Mouse (Mus musculus) ES-CJ7 (cell line): Measurements from ENCODE around the gene Mog.
"Not testable (repeated sequence)": the region's sequence is repeated elsewhere in the genome, so short reads cannot be mapped to it uniquely, and the experiment has no call there.

Experiments
- DNase-seq: peaks from one replicate; pipeline ENCODE4 v3.0.0; 2011; ENCODE audit warnings: low read depth, low spot score

Gene Mog

DNA sequence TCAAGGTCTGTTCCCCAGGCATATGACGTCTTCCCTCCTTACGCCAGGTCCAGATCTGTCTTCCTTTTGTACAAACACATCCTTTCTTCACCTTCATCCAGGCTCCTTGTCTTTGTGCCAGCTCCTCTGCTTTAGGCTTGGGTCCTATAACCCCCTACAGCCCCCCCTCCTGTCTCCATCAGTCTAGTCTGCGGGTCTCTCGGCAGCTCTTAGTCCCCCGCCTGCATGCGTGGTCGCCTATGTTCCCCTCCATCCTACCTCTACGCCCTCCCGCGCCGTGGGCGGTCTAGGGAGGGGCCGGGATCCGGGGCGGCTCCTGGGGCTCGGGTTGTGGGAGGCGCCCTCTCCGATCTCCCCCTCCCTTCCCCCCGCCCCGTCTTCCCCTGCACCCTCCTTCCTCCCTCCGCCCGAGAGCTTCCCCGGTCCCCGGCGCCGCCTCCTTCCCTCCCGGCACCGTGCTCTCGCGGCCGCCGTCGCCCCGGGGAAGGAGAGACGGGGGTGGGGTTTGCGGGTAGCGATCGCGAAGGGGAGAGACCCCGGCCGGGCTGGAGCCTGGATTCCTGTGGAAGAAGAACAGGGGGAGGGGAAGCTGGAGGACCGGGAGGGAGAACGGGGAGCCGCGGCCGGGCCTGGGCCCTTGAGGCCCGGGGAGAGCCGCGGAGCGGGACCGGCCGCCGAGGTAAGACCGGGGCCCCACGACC is 22.6 kb upstream of the Mog start, which contains the start of gene Gabbr1:
Gene Gabbr1, plus strand, starts transcription at position 356 of the 701 bp plus-strand sequence.
- DNase-seq = peak; percentile 90

DNA sequence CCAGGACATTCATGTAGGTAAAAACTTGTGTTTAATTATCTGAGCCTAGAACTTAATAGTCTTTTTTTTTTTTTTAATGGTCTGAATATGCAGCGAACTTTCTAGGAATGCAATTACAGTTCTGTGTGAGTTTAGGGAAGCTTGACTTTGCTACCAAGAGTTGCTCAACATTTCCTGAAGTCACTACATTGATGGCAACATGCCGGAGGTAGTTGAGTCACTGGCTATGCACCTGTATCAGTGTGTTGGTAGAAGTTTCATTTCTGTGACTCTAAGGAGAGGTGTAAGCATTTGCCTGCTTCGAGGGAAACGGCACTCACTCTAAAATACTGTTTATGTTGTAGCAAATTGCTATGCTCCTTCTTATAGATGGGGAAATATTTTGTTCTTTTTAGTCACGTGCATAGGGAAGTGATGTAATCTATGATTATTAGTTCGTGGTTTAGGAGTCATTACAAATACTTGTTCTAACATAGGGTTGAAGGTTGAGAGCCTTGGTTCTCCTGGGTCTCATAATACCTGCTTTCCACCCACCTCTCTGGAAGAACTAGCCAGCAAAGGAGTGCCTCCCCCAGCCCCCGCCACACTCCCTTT is 21.6 kb upstream of the Mog start:
- no peak for DNase-seq

DNA sequence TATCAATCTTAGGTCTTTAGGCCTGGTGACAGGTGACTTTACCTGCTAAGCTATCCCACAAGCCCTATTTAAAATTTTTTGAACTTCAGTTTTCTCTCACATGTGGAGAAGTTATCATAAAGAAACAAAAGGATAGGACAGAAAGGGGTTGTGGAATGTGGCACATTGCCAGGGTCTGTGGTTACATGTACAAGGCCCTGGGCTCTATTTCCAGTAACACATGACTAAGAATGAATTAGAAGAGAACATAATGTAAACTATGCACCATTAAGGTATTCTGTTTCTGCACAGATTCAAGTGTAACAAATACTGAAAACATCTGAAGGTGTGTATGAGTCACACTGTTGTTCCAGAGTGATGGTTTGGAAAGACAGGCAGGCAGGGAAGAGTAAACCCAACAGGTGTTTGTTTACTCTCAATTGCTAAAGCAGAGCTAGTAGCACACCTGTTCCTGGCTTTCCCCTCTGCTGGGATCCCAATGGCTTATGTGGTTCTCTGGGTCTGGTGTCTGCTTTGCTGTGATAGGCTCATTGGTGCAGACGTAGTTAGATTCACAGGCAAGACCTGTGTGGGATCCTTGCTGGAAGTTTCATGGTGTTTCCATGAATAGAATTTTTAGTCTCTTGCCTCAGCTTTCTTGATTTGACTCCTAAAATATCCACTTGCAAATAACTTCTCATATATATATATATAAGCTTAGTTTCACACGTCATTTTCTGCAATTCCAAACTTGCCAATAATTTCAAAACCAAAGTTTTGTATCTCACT is 16.1 kb upstream of the Mog start:
- DNase-seq = no peak

DNA sequence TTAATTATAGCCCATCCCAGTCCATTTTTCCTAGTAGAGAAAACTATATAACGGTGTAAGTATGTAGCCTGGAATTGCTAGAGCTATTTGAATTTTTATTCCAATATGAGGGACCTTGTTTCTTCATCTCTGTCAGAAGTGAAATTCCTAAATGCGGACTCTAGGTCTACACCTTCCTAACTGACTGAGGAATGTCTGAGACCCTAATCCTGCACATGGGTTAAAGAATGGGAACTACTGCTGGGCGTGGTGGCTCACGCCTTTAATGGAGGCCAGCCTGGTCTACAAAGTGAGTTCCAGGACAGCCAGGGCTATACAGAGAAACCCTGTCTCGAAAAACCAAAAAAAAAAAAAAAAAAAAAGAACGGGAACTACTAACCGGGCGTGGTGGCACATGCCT is 6.0 kb upstream of the Mog start:
- DNase-seq = peak; percentile 55

DNA sequence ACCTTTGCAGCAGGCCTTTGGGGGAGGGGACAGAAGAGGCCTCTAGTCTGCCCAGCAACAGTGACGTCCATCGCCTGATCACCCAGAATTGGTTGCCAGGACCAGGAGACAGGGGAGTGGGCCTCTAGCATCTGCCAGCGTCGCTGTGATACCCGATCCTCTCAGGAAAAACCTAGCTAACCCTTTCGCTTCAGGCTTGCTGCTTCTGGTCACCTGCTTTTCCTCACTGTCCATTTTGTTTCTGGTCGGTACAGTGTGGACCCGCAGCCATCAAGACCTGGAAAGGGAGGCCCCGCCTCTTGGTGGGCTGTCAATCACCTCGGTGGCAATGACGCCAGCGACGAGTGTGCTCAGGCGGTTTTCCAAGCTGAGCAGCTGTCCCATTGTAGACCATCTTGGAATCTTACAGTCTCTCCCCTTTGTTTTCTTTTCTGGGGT is 5.5 kb upstream of the Mog start:
- DNase-seq = peak; percentile 99

DNA sequence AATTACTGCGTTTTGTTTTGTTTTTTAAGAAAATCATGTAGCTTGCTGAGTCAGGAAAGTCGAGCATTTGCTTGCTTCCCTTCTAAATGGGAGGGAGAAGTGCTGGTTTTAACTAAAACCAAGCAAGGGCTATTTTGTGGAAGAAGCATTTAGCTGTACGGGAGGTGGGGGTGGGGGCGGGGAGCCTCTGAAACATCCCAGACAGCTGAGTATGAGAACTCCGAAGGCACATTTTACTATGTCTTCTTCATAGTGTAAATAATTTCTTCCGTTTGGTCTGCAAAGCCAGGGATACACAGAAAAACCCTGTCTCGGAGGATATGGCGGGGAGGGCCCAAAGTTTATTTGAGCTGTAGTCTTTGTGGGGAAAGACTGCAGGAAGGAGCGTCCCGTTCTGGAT is 5.0 kb upstream of the Mog start:
- peak; percentile 67 for DNase-seq

DNA sequence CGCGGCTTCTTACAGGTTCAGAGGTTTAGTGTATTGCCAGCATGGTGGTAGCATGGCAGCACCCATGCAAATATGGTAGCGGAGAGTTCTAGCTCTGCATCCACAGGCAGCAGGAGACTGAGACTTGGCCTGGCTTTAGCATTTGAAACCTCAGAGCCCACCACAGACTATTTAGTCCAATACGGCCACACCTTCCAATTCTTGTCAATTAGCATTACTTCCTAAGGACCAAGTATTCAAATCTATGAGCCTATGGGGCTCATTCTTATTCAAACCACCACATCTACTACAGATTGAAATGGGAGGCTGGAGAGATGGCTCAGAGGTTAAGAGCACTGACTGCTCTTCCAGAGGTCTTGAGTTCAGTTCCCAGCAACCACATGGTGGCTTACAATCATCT is 4.3 kb upstream of the Mog start:
- DNase-seq = peak; percentile 93

DNA sequence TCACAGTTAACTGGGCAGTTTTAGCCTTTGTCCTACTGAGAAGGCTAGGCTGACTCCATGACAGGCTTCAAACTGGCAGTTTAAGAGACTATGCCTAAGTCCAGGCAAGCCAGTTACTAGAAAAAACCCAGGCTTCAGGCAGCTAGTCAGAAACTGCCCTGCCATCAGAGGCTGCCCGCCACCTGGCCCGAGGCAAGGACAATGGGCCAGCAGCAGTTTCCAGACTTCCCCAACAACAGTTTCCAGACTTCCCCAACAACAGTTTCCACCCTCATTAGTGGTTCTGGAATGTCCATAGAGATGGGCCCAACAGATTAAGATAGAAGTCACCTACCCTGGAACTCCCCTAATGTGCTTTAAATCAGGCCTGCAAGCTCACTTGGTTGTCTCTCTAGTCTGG is 3.2 kb upstream of the Mog start:
- DNase-seq = peak; percentile 47

DNA sequence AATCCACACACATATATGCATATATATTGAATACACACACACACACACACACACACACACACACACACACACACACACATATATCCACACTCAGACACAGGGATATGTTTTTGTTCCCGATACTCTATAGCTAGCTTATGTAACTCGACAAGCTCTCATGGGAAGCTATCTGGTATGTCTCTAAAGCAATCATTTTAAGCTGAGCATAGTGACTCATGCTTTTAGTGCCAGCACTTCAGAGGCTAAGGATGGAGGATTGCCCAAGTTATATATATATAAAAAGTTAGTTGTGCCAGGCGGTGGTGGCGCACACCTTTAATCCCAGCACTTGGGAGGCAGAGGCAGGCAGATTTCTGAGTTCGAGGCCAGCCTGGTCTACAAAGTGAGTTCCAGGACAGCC is 4.0 kb downstream of the Mog start:
- not testable (repeated sequence) for DNase-seq

DNA sequence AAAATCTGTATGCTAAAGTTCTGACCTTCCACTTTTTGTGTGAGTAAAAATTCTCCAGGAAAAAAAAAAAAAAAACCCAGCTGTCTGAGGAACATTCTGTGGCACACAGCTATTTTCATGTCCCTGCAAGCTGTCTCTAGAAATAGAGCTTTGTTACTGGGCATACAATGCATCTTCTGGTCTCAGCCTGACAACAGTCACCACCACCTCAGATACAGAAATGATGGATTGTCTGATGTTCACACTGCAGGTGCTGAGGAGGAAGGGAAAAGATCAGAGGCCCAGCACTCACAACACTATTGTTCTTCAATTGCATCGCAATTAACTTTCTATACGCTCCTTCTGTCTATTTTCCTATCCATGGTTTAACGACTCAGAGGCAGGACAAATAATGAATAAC is 4.9 kb downstream of the Mog start:
- no peak for DNase-seq

DNA sequence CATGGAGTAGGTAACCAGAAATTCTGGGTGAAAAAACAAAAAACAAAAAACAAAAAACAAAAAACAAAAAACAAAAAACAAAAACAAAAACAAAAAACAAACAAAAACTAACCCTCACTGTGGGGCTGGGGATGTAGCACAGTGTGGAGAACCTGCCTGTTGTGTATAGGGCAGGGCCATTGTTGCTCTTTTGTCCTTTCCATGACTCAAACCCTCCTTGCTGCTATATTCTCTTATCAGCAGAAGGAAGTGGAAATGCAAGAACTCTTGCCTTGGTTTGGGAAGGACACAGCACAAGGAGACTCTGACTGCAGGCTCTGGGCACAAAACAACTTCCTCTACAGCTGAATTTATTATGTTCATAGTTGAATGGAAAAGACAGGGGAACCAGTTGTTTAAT is 6.9 kb downstream of the Mog start:
- no peak for DNase-seq

DNA sequence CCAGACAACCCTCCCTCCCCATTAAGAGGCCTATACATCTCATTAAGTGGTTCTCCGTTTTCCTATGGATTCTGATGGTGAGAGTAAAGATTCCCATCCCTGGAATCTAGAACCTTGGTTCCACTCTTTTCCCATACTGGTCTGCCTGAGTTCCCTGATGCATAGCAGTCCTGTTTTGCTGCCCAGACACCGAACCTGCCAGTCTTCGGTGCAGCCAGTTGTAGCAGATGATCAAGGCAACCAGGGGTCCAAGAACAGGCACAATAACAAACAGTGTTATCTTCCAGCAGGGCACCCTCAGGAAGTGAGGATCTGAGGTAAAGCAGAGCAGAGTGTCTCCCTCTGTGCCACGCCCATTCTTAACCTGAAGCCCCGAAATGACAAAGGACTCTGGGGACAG is 11.1 kb downstream of the Mog start:
- DNase-seq = peak; percentile 65

DNA sequence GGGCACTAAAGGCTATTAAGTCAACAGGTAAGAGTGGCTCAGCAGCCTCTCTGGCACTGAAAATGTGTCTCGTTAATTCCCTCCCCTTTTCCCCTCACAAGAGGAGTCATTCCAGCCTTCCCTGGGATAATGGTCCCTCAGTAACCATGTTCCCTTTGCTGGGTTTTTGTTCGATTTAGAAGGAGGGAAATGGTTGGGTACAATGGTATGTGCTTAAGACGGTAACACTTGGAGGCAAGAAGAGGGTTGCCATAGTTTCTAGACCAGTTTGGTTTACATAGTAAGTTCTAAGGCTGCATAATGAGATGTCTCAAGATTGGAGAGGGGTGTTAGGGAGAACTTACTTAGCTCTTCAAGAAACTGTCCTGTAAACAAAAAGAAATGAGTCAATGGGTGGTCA is 11.5 kb downstream of the Mog start:
- peak; percentile 70 for DNase-seq

DNA sequence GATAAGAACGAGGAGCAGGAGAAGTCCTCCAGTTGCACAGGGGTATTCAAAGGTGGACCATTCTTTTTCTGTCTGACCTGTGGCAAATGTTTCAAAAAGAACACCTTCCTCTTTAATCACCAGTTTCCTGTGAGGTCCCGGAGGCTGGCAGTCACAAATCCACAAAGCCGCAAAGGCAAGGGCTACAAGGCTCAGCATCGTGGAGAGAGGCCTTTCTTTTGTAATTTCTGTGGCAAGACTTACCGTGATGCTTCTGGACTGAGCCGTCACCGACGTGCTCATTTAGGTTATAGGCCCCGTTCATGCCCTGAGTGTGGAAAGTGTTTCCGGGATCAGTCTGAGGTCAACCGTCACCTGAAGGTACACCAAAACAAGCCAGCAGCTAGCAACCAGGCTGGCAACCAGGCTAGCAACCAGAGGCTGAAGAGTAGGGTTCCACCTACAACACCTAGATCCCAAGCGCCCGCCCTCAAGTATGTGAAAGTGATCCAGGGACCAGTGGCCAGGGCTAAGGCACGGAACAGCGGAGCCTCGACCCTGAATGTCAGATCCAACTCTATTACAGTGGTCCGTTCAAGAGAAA is 13.6 kb downstream of the Mog start:
- DNase-seq = no peak

DNA sequence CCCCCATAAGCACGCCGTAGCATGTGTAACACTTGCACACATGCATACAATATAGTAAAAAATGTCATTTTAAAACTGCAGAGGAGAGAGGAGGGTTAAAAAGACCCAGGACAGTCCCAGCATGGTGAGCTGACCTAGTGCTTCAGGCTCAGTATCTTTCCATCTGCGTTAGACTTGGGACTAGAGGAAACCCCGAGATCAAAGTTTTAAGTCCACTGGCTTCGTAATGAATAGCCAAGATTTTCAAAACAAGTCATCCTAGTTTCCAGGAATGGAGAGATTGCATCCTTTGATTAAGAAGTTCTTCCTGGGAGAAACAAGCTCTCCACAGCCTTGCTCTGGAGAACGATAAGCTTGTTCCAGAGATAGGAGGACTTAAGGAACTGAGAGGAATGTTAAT is 15.0 kb downstream of the Mog start:
- DNase-seq = no peak

DNA sequence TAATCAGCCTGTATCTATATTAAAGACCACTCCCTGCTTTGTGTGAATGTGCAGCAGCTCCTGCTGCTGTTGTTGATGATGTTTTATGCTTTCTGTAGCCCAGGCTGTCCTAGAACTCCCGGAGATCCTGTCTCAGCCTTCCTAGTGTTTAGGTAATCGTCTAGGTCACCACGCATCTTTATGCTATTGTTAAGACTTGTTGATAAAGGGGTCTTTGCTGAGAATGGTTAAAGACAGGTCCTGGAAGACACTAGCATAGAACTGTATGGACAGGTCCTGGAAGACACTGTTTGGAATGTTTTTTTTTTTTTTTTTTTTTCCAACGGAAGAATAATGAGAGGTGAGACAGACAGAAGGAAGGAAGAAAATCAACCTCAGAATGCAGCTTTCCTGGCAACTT is 19.8 kb downstream of the Mog start:
- DNase-seq = no peak

DNA sequence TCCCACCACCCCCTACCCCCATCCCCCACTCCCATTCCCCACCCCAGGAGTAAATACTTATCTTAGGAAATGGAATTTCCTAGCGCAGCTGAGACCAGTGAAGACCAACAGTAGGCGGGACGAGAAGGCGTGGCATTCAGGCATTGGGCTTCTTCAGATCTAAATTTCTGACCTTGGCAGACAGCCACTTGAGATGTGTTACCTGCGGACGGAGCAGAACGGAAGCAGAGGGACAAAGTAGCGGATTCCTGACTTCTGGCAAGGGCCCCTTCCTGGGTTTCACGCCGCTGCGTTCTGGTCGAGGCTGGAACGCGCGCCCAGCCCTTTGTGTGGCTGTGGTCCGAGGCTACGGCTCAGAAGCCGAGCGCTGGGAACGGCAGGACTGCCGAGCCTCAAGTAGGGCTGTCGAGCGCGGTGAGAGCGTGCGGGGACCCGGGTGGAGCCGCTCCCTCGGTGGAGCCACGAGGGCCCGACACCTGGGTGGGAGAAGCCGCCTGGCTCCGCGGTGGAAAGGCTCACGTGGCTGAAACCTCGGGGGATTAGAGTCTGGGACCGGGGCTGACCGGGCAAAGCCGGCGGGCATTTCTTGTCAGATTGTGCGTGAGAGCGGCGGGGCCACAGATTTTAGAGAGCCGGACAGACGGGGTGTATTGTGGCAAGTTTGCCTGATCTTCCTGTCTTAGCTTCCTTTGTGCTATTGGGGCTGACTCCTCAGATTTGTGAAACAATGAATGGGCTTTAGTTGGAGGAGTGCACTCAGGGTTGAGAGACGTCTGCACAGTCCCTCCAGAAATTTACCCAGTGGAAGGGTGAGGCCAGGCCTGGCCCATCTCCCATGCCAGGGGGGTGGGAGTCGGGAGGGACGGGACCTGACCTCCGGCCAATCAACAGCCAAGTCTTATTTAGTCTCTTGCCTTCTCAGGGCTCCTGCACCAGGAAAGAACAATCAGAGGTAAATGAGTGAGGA is 20.6 kb downstream of the Mog start:
- peak; percentile 98 for DNase-seq

DNA sequence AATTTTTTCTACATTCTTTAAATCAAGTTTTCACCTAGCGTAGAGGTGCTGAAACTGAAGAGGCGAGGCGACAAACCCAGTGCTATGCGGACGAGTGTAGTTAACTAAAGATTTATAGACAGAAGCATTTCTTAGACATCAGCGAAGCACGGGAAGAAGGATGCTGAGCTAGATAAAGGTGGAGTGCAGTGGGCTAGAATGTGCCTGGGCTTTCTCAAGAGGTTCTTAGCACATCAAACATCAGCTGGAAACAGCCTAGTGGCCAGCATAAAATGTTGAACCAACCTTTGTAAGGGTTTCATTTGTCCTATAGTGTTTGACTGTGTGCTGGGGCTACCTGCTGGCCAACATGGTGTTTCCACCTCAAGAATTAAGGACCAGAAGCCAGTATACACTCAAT is 22.3 kb downstream of the Mog start, which contains the start of gene Zfp57:
Gene Zfp57, plus strand, starts transcription at position 301 of the 400 bp plus-strand sequence.
- DNase-seq = no peak

DNA sequence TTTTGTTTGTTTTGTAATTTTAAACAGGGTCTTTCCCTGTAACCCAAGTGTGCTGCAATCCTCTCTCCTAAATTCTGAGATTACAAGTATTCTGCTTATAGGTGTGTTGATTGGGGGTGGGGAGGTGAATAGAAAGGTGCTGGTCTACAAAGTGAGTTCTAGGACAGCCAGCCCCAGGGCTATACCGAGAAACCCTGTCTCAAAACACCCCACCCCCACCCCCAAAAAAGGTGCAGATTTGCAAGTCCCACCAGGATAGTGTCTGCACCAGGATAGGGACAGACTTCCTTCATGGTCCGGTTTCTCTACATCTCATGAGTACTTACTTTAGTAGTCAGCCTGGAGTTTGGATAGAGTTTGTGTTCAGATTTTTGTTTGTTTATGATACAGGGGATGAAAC is 24.7 kb downstream of the Mog start:
- peak; percentile 74 for DNase-seq

DNA sequence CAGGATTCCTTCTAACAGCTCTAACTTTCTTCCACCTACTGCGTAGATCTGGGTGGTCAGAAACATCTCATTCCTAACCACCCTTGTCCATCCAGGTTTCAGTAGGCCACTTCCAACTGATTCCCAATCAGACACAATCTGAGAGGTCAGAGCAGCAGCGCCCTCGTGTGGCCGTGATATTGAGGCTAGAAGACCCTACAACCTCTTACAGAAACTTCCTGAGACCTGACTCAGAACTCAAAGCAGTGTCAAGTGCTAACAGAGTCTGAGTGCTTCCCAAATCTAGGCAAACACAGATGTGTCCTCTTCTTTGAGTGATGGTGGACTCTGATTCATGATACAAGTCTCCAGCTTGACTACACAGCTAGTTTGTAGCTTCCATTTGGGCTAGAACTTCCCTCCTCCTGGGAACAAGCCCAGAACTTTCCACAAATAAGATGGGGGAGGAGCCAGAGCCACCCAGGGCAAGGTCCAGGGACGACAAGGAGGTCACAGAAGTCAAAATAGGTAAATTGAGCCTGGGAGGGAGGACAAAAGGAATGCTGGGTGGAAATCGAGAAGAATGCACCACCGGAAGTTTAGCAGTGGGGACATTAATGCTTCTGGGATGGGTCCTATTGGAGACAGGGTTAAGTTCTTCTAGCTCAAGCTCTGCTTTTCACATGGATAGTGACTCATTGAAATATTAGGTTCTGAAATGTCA is 26.0 kb downstream of the Mog start:
- peak; percentile 98 for DNase-seq

DNA sequence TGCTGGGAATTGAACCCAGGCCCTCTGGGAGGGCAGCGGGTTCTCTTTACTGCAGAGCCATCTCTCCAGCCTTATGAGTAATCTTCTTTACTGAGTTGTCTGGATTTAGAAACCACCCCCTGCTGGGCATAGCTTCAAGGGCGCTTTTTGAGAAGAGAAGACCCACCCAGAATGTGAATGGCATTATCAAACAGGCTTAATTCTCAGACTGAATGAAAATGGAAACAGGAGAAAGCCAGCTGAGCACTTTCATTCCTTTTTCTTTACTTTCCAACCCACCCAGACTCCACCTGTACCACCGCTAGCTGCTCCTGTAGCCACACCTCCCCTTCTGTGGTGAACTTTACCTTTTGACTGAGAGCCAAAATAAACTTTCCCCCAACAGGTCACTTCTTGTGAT is 27.8 kb downstream of the Mog start:
- DNase-seq = peak; percentile 97
